Mouse (Mus musculus) ZHBTc4 (cell line): ENCODE measurements at regions not wholly inside any gene's neighbourhood (a gene's known extent, or its start where the extent isn't known, plus 50 kb on each side); places are given as distances from the start of the nearest gene placed in this dataset.

Experiments
- DNase-seq: peaks from one replicate; pipeline ENCODE4 v3.0.0-alpha.2; 2011; ENCODE audit warnings: low read depth, low spot score

DNA sequence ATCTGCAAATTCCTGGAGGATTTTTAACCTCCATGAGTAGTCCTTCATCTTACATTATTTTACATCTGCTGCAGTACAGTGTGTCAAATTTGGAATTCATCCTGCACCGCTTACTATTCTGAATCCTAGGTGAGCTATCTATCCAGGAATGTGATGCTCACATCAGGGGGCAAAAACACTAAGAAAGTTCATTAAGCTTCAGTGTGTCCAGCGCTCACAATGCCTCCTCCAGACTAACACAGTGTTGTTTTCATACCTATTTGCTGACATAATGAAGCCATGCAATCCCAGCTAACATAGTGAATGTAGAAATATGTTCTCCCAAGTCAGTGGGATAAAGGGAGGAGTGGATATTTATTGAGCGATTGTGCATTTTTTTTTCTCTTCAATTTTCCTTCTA is 60.5 kb upstream of the Pdgfc start:
- DNase-seq: peak; percentile 41

DNA sequence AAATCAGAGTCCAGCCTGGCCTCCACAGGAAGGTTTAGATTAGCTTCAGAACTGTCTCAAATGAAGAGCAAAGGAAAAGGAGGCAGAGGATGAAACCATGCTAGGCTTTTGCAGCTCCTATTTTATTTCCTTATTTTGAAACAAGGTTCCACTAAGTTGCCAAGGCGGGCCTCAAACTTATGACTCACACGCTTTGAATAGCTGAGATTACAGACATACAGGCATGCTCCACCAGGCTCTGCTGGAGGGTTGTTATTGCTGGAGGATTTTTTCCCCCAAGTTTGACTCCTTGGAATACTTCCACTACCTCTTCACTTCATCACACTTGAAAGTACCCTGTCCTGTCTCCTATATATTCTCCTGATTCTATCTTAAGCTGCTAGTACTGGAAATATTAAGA is 59.8 kb upstream of the Pdgfc start:
- DNase-seq: no peak
